Mouse (Mus musculus) neural tube, embryonic 12.5 days (tissue): ENCODE measurements around the gene A030005K14Rik. TPM values are rescaled to one million over a fixed set of nuclear protein-coding genes. Genes with fewer than 3 reads are reported as not detected.

Experiments
- ATAC-seq: fragments of 200-750 bp; cut with Nextera tagmentation; 2 replicates; pipeline ENCODE4 v1.8.0; 2017; ENCODE audit warnings: low read depth, mild to moderate bottlenecking, moderate TSS enrichment, moderate library complexity; ENCODE audit not compliant: low FRiP score
- H3K27ac ChIP-seq: fragments of 300-500 bp; sonication (generic); 2 replicates; pipeline ENCODE4 v1.5.1; 2016
- H3K27me3 ChIP-seq: fragments of 300-500 bp; sonication (generic); replicated peaks from 2 replicates; pipeline ENCODE4 v1.6.1; 2016; ENCODE audit warnings: mild to moderate bottlenecking
- H3K36me3 ChIP-seq: fragments of 300-500 bp; sonication (generic); 2 replicates; pipeline ENCODE4 v1.6.1; 2016; ENCODE audit warnings: mild to moderate bottlenecking
- H3K4me1 ChIP-seq: fragments of 300-500 bp; sonication (generic); 2 replicates; pipeline ENCODE4 v1.6.1; 2016
- H3K4me2 ChIP-seq: fragments of 300-500 bp; sonication (generic); replicated peaks from 2 replicates; pipeline ENCODE4 v1.6.1; 2016; ENCODE audit warnings: mild to moderate bottlenecking
- H3K4me3 ChIP-seq: fragments of 300-500 bp; sonication (generic); 2 replicates; pipeline ENCODE4 v1.5.1; 2016
- H3K9ac ChIP-seq: fragments of 300-500 bp; sonication (generic); 2 replicates; pipeline ENCODE4 v1.6.1; 2016; ENCODE audit warnings: mild to moderate bottlenecking
- H3K9me3 ChIP-seq: fragments of 300-500 bp; sonication (generic); 2 replicates; pipeline ENCODE4 v1.6.1; 2016; ENCODE audit warnings: mild to moderate bottlenecking
- WGBS: fragments of 180-500 bp; shearing (Covaris S2); methylation state at CpG from one replicate; pipeline ENCODE4 v1.1.7; 2016; 5-methylcytosine and 5-hydroxymethylcytosine counted together
- polyA plus RNA-seq: library from polyadenylated mRNA; unstranded; fragments of >200 nt; fragmentation: Nextera tagmentation; extraction: Ambion mirVana; gene quantifications from 2 replicates; pipeline ENCODE4 v1.2.1, GENCODE M21; 2016

The A030005K14Rik gene
- polyA plus RNA-seq, result not detected in 2 replicates

GRCm38 (mm10) chr1:83059278-83059677 is at the start of gene A030005K14Rik:
Gene A030005K14Rik (minus strand): TSS chr1:83059378.
- Histone ChIP-seq H3K27ac (no peak within 1 kb of the TSS), H3K4me1 (no peaks in the 10 kb centered on the region), H3K9me3 (no peaks in the 10 kb centered on the region), H3K36me3 (no peaks in the 10 kb centered on the region), H3K9ac (no peak within 1 kb of the TSS), H3K4me2 (no peak within 1 kb of the TSS), H3K4me3 (no peak within 1 kb of the TSS), H3K27me3 (no peaks in the 10 kb centered on the region)
- no peak for ATAC-seq
- WGBS, result 90% methylated on average over 9 of the region's 9 CpGs

- Histone ChIP-seq H3K4me3 (no peak overlapping the region), H3K4me1 (no peaks in the 10 kb centered on the region), H3K9me3 (no peaks in the 10 kb centered on the region), H3K4me2 (no peak overlapping the region), H3K27ac (no peak overlapping the region), H3K9ac (no peak overlapping the region), H3K36me3 (no peaks in the 10 kb centered on the region), H3K27me3 (no peaks in the 10 kb centered on the region)
- 80% methylated on average over 5 of the region's 5 CpGs for WGBS
- ATAC-seq, result no peak
Measured at GRCm38 (mm10) chr1:83107410-83107978, 48.3 kb upstream of the A030005K14Rik start.

- Histone ChIP-seq H3K4me1 (no peaks in the 10 kb centered on the region), H3K9ac (no peak overlapping the region), H3K9me3 (no peaks in the 10 kb centered on the region), H3K27me3 (no peaks in the 10 kb centered on the region), H3K27ac (no peak overlapping the region), H3K4me2 (no peak overlapping the region), H3K4me3 (no peak overlapping the region), H3K36me3 (no peaks in the 10 kb centered on the region)
- WGBS, result 52% methylated on average over 1 of the region's 1 CpGs
- ATAC-seq, result no peak
Measured at GRCm38 (mm10) chr1:83105464-83105863, 46.3 kb upstream of the A030005K14Rik start.

- Histone ChIP-seq H3K36me3 (no peaks in the 10 kb centered on the region), H3K9me3 (no peaks in the 10 kb centered on the region), H3K4me2 (no peak overlapping the region), H3K9ac (no peak overlapping the region), H3K4me1 (no peaks in the 10 kb centered on the region), H3K4me3 (no peak overlapping the region), H3K27me3 (no peaks in the 10 kb centered on the region), H3K27ac (no peak overlapping the region)
- no peak for ATAC-seq
- 51% methylated on average over 3 of the region's 3 CpGs for WGBS
Measured at GRCm38 (mm10) chr1:83101891-83102290, 42.7 kb upstream of the A030005K14Rik start.

- H3K36me3 ChIP-seq, result no peaks in the 10 kb centered on the region
- no peak overlapping the region for H3K4me3 ChIP-seq
- H3K27me3 ChIP-seq, result no peaks in the 10 kb centered on the region
- ATAC-seq, result no peak
- 84% methylated on average over 7 of the region's 7 CpGs for WGBS
- H3K4me2 ChIP-seq, result no peak overlapping the region
- no peak overlapping the region for H3K27ac ChIP-seq
- H3K4me1 ChIP-seq, result no peaks in the 10 kb centered on the region
- H3K9ac ChIP-seq, result no peak overlapping the region
- no peaks in the 10 kb centered on the region for H3K9me3 ChIP-seq
Measured at GRCm38 (mm10) chr1:83099580-83100137, 40.5 kb upstream of the A030005K14Rik start.

- no peak for ATAC-seq
- 90% methylated on average over 2 of the region's 2 CpGs for WGBS
- Histone ChIP-seq H3K9me3 (no peaks in the 10 kb centered on the region), H3K27me3 (no peaks in the 10 kb centered on the region), H3K27ac (no peak overlapping the region), H3K36me3 (no peaks in the 10 kb centered on the region), H3K4me1 (no peaks in the 10 kb centered on the region), H3K9ac (no peak overlapping the region), H3K4me2 (no peak overlapping the region), H3K4me3 (no peak overlapping the region)
Measured at GRCm38 (mm10) chr1:83099160-83099559, 40.0 kb upstream of the A030005K14Rik start.

GRCm38 (mm10) chr1:83096935-83097334 is 37.8 kb upstream of the A030005K14Rik start:
- no peak overlapping the region for H3K4me2 ChIP-seq
- no peak overlapping the region for H3K4me3 ChIP-seq
- H3K4me1 ChIP-seq, result no peaks in the 10 kb centered on the region
- H3K9me3 ChIP-seq, result no peaks in the 10 kb centered on the region
- ATAC-seq, result no peak
- 81% methylated on average over 4 of the region's 4 CpGs for WGBS
- H3K9ac ChIP-seq, result no peak overlapping the region
- no peaks in the 10 kb centered on the region for H3K27me3 ChIP-seq
- H3K27ac ChIP-seq, result no peak overlapping the region
- no peaks in the 10 kb centered on the region for H3K36me3 ChIP-seq

- H3K9me3 ChIP-seq, result no peaks in the 10 kb centered on the region
- H3K4me3 ChIP-seq, result no peak overlapping the region
- whole genome bisulfite sequencing, result 66% methylated on average over 3 of the region's 3 CpGs
- ATAC-seq, result no peak
- no peaks in the 10 kb centered on the region for H3K4me1 ChIP-seq
- no peak overlapping the region for H3K27ac ChIP-seq
- H3K36me3 ChIP-seq, result no peaks in the 10 kb centered on the region
- no peak overlapping the region for H3K9ac ChIP-seq
- H3K4me2 ChIP-seq, result no peak overlapping the region
- H3K27me3 ChIP-seq, result no peaks in the 10 kb centered on the region
Measured at GRCm38 (mm10) chr1:83091268-83091667, 32.1 kb upstream of the A030005K14Rik start.

GRCm38 (mm10) chr1:83084790-83085189 is 25.6 kb upstream of the A030005K14Rik start:
- Histone ChIP-seq H3K27me3 (no peaks in the 10 kb centered on the region), H3K9me3 (no peaks in the 10 kb centered on the region), H3K9ac (no peak overlapping the region), H3K27ac (no peak overlapping the region), H3K4me3 (no peak overlapping the region), H3K4me2 (no peak overlapping the region), H3K4me1 (no peaks in the 10 kb centered on the region), H3K36me3 (no peaks in the 10 kb centered on the region)
- ATAC-seq, result no peak
- WGBS, result 91% methylated on average over 2 of the region's 2 CpGs

- ATAC-seq, result no peak
- Histone ChIP-seq H3K4me1 (no peaks in the 10 kb centered on the region), H3K4me3 (no peak overlapping the region), H3K36me3 (no peaks in the 10 kb centered on the region), H3K27ac (no peak overlapping the region), H3K4me2 (no peak overlapping the region), H3K9ac (no peak overlapping the region), H3K9me3 (no peaks in the 10 kb centered on the region), H3K27me3 (no peaks in the 10 kb centered on the region)
- 82% methylated on average over 6 of the region's 6 CpGs for WGBS
Measured at GRCm38 (mm10) chr1:83077016-83077415, 17.8 kb upstream of the A030005K14Rik start.

GRCm38 (mm10) chr1:83076190-83076917 is 17.2 kb upstream of the A030005K14Rik start:
- H3K4me2 ChIP-seq, result peak overlapping the region; percentile 30
- no peak overlapping the region for H3K27ac ChIP-seq
- no peaks in the 10 kb centered on the region for H3K4me1 ChIP-seq
- no peaks in the 10 kb centered on the region for H3K9me3 ChIP-seq
- 48% methylated on average over 11 of the region's 11 CpGs for WGBS
- no peaks in the 10 kb centered on the region for H3K36me3 ChIP-seq
- H3K9ac ChIP-seq, result no peak overlapping the region
- no peaks in the 10 kb centered on the region for H3K27me3 ChIP-seq
- ATAC-seq, result peak; percentile 81; the same call in 1 of the 2 replicates
- H3K4me3 ChIP-seq, result no peak overlapping the region

GRCm38 (mm10) chr1:83075526-83076189 is 16.5 kb upstream of the A030005K14Rik start:
- peak; percentile 17; the same call in 1 of the 2 replicates for ATAC-seq
- no peak overlapping the region for H3K27ac ChIP-seq
- H3K27me3 ChIP-seq, result no peaks in the 10 kb centered on the region
- no peaks in the 10 kb centered on the region for H3K9me3 ChIP-seq
- H3K4me2 ChIP-seq, result peak overlapping the region; percentile 30
- H3K9ac ChIP-seq, result no peak overlapping the region
- 41% methylated on average over 15 of the region's 15 CpGs for WGBS
- H3K36me3 ChIP-seq, result no peaks in the 10 kb centered on the region
- no peaks in the 10 kb centered on the region for H3K4me1 ChIP-seq
- H3K4me3 ChIP-seq, result no peak overlapping the region
